Mouse (Mus musculus) layer of hippocampus, adult 18-20 months (tissue): ENCODE measurements at regions not wholly inside any gene's neighbourhood (a gene's known extent, or its start where the extent isn't known, plus 50 kb on each side); places are given as distances from the start of the nearest gene placed in this dataset.

ENCODE experiments used
- DNase-seq, 2 experiments: peaks; one replicate each; pipeline ENCODE4 v3.0.0; 2022; ENCODE audit warnings: low spot score in 2 of 2
- microRNA-seq, 2 experiments: library from miRNA; unstranded; fragments of <30 nt; microRNA quantifications; one replicate each; pipeline ENCODE4 v1.2.0; 2021

DNA sequence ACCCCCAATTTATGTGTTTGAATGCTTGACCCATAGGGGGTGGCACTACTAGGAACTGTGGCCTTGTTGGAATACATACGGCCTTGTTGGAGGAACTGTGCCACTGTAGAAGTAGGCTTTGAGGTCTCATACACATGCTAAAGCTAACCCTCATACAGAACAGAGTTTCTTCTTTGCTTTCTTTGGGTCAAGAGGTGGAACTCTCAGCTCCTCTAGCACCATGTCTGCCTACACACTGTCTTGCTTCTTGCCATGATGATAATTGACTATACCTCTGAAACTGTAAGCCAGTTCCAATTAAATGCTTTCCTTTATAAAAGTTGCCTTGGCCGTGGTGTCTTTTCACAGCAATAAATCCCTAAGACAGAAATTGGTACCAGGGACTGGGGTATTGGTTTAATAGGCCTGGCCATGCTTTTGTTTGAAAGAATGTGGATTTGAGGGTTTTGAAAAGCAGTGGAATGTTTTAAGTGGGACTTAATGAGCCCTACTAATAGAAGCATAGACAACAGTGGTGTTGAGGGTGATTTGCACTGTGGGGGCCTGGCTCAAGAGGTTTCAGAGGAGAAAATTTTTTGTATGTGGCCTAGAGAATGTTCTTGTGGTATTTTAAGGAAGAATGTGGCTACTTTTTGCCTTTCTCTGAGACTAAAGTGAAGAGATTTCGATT lies 468.7 kb upstream of the Fat1 start:
- no peak for DNase-seq

DNA sequence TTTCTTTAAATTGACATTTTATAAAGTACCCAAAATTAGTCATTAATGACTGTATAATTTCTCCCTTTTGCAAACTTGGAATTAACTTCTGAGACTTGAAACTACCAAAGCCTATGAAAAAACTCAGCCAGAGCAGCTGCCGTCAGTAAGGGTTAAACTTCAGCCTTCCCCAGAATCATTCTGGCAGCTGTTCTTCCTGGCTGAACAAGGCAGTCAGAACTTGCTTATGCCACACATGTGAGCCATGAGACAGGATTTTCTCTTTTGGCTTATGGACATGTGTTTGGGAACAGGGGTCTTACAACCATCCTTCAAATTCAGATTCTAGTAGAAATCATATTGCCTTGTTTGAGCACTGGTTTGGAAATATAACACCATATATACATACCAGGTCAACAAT lies 422.4 kb upstream of the Fat1 start:
- no peak for DNase-seq

DNA sequence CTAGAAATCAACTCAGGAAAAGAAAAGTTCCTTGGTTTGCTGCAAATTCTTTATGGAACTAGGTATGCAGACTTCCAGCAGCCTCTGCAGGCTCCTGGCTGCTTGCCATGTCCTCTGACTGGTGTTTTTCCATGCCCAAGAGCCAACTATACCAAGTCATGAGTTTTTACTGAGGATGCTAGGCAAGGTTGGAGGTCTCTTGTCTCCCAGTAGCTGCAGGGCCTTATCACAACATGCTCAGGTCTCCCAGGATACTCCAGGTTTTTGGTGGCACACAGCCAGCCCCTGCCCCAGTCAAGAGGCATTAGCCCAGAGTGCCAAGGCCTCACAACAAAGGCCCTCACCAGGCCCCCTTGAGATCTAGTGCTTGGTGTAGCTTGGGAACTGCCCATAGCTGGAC lies 409.3 kb upstream of the Fat1 start:
- DNase-seq = no peak

DNA sequence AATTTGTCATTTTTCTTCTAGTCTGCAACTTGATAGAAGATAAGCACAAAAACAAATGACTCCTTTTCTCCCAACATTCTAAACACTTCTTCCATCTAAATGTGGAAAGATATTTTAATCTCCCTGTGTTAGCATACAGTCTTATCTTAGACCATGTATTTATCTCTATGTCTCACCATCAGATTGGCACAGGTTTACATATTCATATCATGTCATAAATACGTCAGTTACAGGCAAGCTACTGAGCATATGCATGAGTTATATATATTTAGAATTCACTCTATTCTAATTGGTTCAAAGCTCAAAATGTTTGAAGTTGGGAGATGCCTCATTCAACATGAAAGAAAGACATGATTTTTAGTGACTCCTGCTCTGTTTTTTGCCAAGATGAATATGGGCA lies 405.6 kb upstream of the Fat1 start:
- DNase-seq = no peak

DNA sequence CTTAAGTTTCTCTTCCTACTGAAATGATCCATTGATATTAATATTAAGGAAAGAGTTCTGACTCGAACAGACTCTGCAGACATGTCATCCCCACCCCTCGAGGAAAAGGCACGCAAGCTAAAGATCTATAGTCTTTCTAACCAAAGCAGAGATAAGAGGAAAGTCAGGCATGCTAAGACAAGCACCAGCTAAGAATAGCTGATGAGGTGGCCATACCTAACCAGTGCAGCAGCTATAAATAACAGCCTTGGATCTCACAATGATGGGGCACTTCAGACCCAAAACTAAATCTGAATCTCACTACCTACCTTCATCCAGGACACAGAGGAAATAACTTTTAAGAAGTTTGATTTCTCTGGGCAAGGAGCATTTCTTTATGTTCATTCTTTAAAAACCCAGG lies 386.4 kb upstream of the Fat1 start:
- DNase-seq = no peak

- DNase-seq = no peak
Observed at GRCm38 (mm10) chr8:44559161-44559560, 376.1 kb upstream of the Fat1 start.

DNA sequence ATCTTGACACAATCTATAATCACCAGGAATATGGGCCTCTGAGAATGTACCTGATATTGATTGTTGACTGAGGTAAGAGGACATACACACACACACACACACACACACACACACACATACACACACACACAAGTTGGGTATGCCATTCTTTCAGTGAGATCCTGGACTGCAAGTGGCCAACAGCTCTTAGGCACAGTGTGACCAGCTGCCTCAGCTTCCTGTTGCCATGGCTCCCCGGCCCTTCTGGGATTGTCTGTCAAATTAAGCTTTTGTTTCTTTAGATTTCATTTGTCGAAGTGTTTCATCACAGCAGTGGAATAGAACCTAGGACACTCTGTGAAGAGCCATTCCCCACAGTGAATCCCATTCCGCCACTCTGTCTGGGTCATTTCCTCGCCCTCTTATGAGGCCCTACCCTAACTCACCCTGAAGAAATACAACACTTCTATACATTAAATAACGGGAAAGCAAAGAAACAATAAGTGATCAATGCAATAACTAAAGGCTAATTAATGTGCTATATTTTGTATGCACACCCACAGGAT lies 358.9 kb upstream of the Fat1 start:
- DNase-seq = no peak

DNA sequence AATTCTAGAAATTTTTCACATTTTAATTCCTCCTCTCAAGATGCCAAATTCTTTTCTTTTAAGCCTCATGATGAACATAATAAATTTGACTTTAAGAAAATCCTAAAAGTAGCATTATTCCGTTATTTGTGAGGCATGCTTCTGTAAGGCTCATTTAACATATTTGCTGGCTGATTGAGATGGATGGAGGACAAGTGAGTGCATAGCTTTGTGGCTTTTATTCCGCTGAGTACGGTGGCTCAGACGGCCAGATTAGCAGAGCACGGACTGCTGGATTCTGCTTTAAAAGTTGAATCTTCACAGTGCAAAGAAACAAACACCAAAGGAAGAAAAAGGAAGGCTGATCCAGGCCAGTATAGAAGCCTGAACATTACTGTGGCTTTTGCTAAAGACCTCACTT lies 358.3 kb upstream of the Fat1 start:
- DNase-seq = no peak

Small RNA genes lying in the stretch of these regions (microRNA-seq; reads per million reads assigned to microRNA genes)
- gene Gm26241 = 0 reads per million in 2 experiments
